Mouse (Mus musculus) cerebellum, adult 11 months (tissue): ENCODE results near the gene R3hdm2.

Experiments
- DNase-seq: peaks from one replicate; pipeline ENCODE4 v3.0.0; 2022

Gene R3hdm2

GRCm38 (mm10) chr10:127519903-127520713 lies 140.0 kb downstream of the R3hdm2 start:
- DNase-seq: no peak

- DNase-seq: no peak
Observed at GRCm38 (mm10) chr10:127520714-127521357, 140.7 kb downstream of the R3hdm2 start.

GRCm38 (mm10) chr10:127521611-127522080 lies 141.5 kb downstream of the R3hdm2 start:
- no peak for DNase-seq

GRCm38 (mm10) chr10:127522088-127522581 lies 142.0 kb downstream of the R3hdm2 start, which contains the start of gene Shmt2:
Gene Shmt2 (minus strand): TSS chr10:127522444.
- peak; percentile 85 for DNase-seq

GRCm38 (mm10) chr10:127524646-127525255 lies 144.6 kb downstream of the R3hdm2 start:
- DNase-seq: no peak

GRCm38 (mm10) chr10:127526048-127526447 lies 145.9 kb downstream of the R3hdm2 start:
- no peak for DNase-seq

GRCm38 (mm10) chr10:127526681-127527080 lies 146.6 kb downstream of the R3hdm2 start:
- DNase-seq: peak; percentile 68

GRCm38 (mm10) chr10:127527481-127527880 lies 147.4 kb downstream of the R3hdm2 start:
- DNase-seq: no peak

- DNase-seq: no peak
Observed at GRCm38 (mm10) chr10:127530945-127531344, 150.8 kb downstream of the R3hdm2 start.

GRCm38 (mm10) chr10:127531548-127531947 lies 151.4 kb downstream of the R3hdm2 start:
- no peak for DNase-seq

- DNase-seq: no peak
Observed at GRCm38 (mm10) chr10:127534036-127534928, 154.2 kb downstream of the R3hdm2 start, which contains the start of gene Nxph4. Gene Nxph4 (minus strand): TSS chr10:127534559.

- no peak for DNase-seq
Observed at GRCm38 (mm10) chr10:127534929-127535384, 154.8 kb downstream of the R3hdm2 start.

- no peak for DNase-seq
Observed at GRCm38 (mm10) chr10:127536586-127537314, 156.6 kb downstream of the R3hdm2 start.

GRCm38 (mm10) chr10:127537854-127538583 lies 157.9 kb downstream of the R3hdm2 start:
- DNase-seq: peak; percentile 84

GRCm38 (mm10) chr10:127541510-127541909 lies 161.4 kb downstream of the R3hdm2 start:
- no peak for DNase-seq

GRCm38 (mm10) chr10:127542084-127542483 lies 162.0 kb downstream of the R3hdm2 start:
- peak; percentile 60 for DNase-seq

GRCm38 (mm10) chr10:127542720-127543119 lies 162.6 kb downstream of the R3hdm2 start:
- DNase-seq: no peak

- DNase-seq: no peak
Observed at GRCm38 (mm10) chr10:127543916-127544315, 163.8 kb downstream of the R3hdm2 start.

GRCm38 (mm10) chr10:127544375-127544774 lies 164.2 kb downstream of the R3hdm2 start:
- no peak for DNase-seq

- no peak for DNase-seq
Observed at GRCm38 (mm10) chr10:127546505-127546904, 166.4 kb downstream of the R3hdm2 start.

GRCm38 (mm10) chr10:127548236-127548635 lies 168.1 kb downstream of the R3hdm2 start:
- DNase-seq: no peak
